Mouse (Mus musculus) lung, postnatal 14 days (tissue): ENCODE results near the gene Slc29a2.

Experiments used
- DNase-seq: peaks from one replicate; pipeline ENCODE4 v3.0.0; 2021

Gene Slc29a2

GRCm38 (mm10) chr19:5060365-5061330, 37.0 kb downstream of the Slc29a2 start:
- peak; percentile 54 for DNase-seq

GRCm38 (mm10) chr19:5062041-5062440, 38.4 kb downstream of the Slc29a2 start:
- DNase-seq: no peak

GRCm38 (mm10) chr19:5062446-5062845, 38.8 kb downstream of the Slc29a2 start:
- no peak for DNase-seq

GRCm38 (mm10) chr19:5065104-5065503, 41.4 kb downstream of the Slc29a2 start:
- DNase-seq: no peak

- no peak for DNase-seq
These were observed 43.6 kb downstream of the Slc29a2 start for GRCm38 (mm10) chr19:5067040-5067799.

- DNase-seq: peak; percentile 70
These were observed 44.4 kb downstream of the Slc29a2 start, which contains the start of gene Cd248 for GRCm38 (mm10) chr19:5067867-5068569. Gene Cd248, plus strand, starts transcription at chr19:5068078.

GRCm38 (mm10) chr19:5068570-5069234, 45.0 kb downstream of the Slc29a2 start:
- DNase-seq: no peak

- DNase-seq: no peak
These were observed 45.8 kb downstream of the Slc29a2 start for GRCm38 (mm10) chr19:5069486-5069885.

- DNase-seq: no peak
These were observed 46.3 kb downstream of the Slc29a2 start for GRCm38 (mm10) chr19:5069978-5070377.

GRCm38 (mm10) chr19:5071077-5071476, 47.4 kb downstream of the Slc29a2 start:
- no peak for DNase-seq

- peak; percentile 80 for DNase-seq
These were observed 48.1 kb downstream of the Slc29a2 start for GRCm38 (mm10) chr19:5071545-5072369.

GRCm38 (mm10) chr19:5072389-5073019, 48.8 kb downstream of the Slc29a2 start:
- no peak for DNase-seq

- DNase-seq: peak; percentile 77
These were observed 49.4 kb downstream of the Slc29a2 start for GRCm38 (mm10) chr19:5073028-5073427.

- no peak for DNase-seq
These were observed 49.9 kb downstream of the Slc29a2 start for GRCm38 (mm10) chr19:5073518-5073917.

- DNase-seq: no peak
These were observed 55.6 kb downstream of the Slc29a2 start for GRCm38 (mm10) chr19:5079279-5079678.
